10 mouse cellular contexts compared by ENCODE assay signal in genomic region chr11:99206954-99207353, GRCm38 (mm10). TPM values are rescaled to one million over a fixed set of nuclear protein-coding genes. Genes with fewer than 3 reads are reported as not detected.
A peak's percentile ranks its signal among the peaks of the same experiment; 100 is the strongest.
DNase-seq lines count a peak whose midpoint lies in the region; ATAC-seq and TF ChIP-seq lines count a peak whose summit lies in the region.
"Had no signal": no experiment of that assay in that cellular context is flagged by ENCODE, and none has a peak within 500 bp of the region (broad histone marks: within the 10 kb centered on the region; RNA-seq: fewer than 3 reads in every experiment).

No protein-coding gene starts in this region.

- no peak overlapping the region for H3K4me2 ChIP-seq in forebrain, embryonic 15.5 days (replicated peaks)
- H3K4me2 ChIP-seq: embryonic facial prominence, embryonic 12.5 days; lung, embryonic 15.5 days had no signal

- H3K36me3 ChIP-seq in spleen, adult 2 months (ENCODE audit: control insufficient read depth, insufficient read depth, low read length): peaks cover 21% of the 10 kb centered on the region
- peaks cover 33% of the 10 kb centered on the region for H3K36me3 ChIP-seq in forebrain, embryonic 15.5 days

- H3K9ac ChIP-seq in forebrain, embryonic 15.5 days (replicated peaks): no peak overlapping the region
- H3K9ac ChIP-seq: embryonic facial prominence, embryonic 12.5 days; lung, embryonic 15.5 days had no signal

- TF ChIP-seq POLR2A in spleen, adult 2 months (IDR thresholded peaks at IDR 0.05; ENCODE audit: low read depth, low read length): no peak

- intact Hi-C loops in gastrocnemius, adult 2 months (cut with DNase I): loop anchor here (5.0 kb wide), 2 partner anchors 35 to 85 kb away; partner anchors contain the start of gene Krt222

- no peaks in the 10 kb centered on the region for H3K9me3 ChIP-seq in forebrain, embryonic 15.5 days
- H3K9me3 ChIP-seq: embryonic facial prominence, embryonic 12.5 days; lung, embryonic 15.5 days had no signal

- peak; percentile 85 for TF ChIP-seq CTCF in gastrocnemius, adult 2 months (IDR thresholded peaks at IDR 0.05)
- peak; percentile 59; the same call in 1 of the 2 replicates for TF ChIP-seq CTCF in spleen, adult 2 months (IDR thresholded peaks at IDR 0.05; ENCODE audit: extremely low read depth, insufficient read depth, insufficient read length, insufficient replicate concordance)

- no peak overlapping the region for H3K27ac ChIP-seq in gastrocnemius, adult 2 months
- H3K27ac ChIP-seq in spleen, adult 2 months (ENCODE audit: insufficient read depth, low read length): no peak overlapping the region
- H3K27ac ChIP-seq in forebrain, embryonic 15.5 days (replicated peaks): no peak overlapping the region
- H3K27ac ChIP-seq: embryonic facial prominence, embryonic 12.5 days; lung, embryonic 15.5 days had no signal

- peak; percentile 85 for ATAC-seq in erythroblast, adult 5-6 weeks (replicated peaks; ENCODE audit: low FRiP score, poor library complexity, severe bottlenecking)
- ATAC-seq in forebrain, embryonic 15.5 days (replicated peaks): no peak

- peaks cover 6% of the 10 kb centered on the region; the same call in 1 of the 2 replicates for H3K4me1 ChIP-seq in spleen, adult 2 months (ENCODE audit: control insufficient read depth, insufficient read depth, insufficient read length)
- no peaks in the 10 kb centered on the region for H3K4me1 ChIP-seq in forebrain, embryonic 15.5 days
- H3K4me1 ChIP-seq: embryonic facial prominence, embryonic 12.5 days; lung, embryonic 15.5 days had no signal

- H3K27me3 ChIP-seq in spleen, adult 2 months (ENCODE audit: control insufficient read depth, insufficient read depth, low read length): no peaks in the 10 kb centered on the region
- no peaks in the 10 kb centered on the region for H3K27me3 ChIP-seq in forebrain, embryonic 15.5 days
- H3K27me3 ChIP-seq: embryonic facial prominence, embryonic 12.5 days; lung, embryonic 15.5 days had no signal

- WGBS in spleen, adult 2 months: 29% methylated on average over 2 of the region's 2 CpGs
- 46% methylated on average over 2 of the region's 2 CpGs for WGBS in forebrain, embryonic 15.5 days

- no peak overlapping the region for H3K4me3 ChIP-seq in gastrocnemius, adult 2 months
- no peak overlapping the region for H3K4me3 ChIP-seq in spleen, adult 2 months (ENCODE audit: extremely low read depth, insufficient read depth, insufficient read length)
- no peak overlapping the region for H3K4me3 ChIP-seq in forebrain, embryonic 15.5 days
- H3K4me3 ChIP-seq: embryonic facial prominence, embryonic 12.5 days; lung, embryonic 15.5 days had no signal

- peak; percentile 40 for DNase-seq in gastrocnemius, adult 2 months
- no peak for DNase-seq in gastrocnemius, postnatal 25 days
- peak; percentile 42 for DNase-seq in right cerebral cortex, postnatal 4 days
- no peak for DNase-seq in right cerebral cortex, adult 2 months (ENCODE audit: low spot score in 2 of 2)
- DNase-seq in spleen, adult 2 months (ENCODE audit: low read depth in 1 of 2, low spot score in 2 of 2): no peak
- no peak for DNase-seq in right cerebral cortex, postnatal 25 days

RNA-seq across cellular contexts. Expression of gene Smarce1, which starts 23.9 kb away (rescaled TPM):
- total RNA-seq in gastrocnemius, adult 2 months (2021): 10 to 100 TPM; 33.2 to 33.4 TPM
- 10 to 100 TPM; 30.4 to 31.3 TPM for total RNA-seq in gastrocnemius, postnatal 25 days (2021)
- 70.0 and 77.8 TPM in 2 replicates for total RNA-seq in erythroblast, adult 5-6 weeks (2015; ENCODE audit: low replicate concordance)
- total RNA-seq in erythroblast, adult 5-6 weeks (2017; ENCODE audit: low replicate concordance): 133 and 177 TPM in 2 replicates
- polyA plus RNA-seq in spleen, adult 2 months (2012; rRNA removed): 13.4 and 13.6 TPM in 2 replicates
- polyA plus RNA-seq in forebrain, embryonic 15.5 days (2015; fragmentation: Nextera tagmentation; extraction: Ambion mirVana): 366 and 381 TPM in 2 replicates

RNA-seq across cellular contexts. Expression of gene Krt222, which starts 36.9 kb away (rescaled TPM):
- total RNA-seq in gastrocnemius, adult 2 months (2021): 1 to 10 TPM; 2.0 to 6.1 TPM
- total RNA-seq in gastrocnemius, postnatal 25 days (2021): 1 to 10 TPM; 4.9 to 6.4 TPM
- total RNA-seq in erythroblast, adult 5-6 weeks (2015; ENCODE audit: low replicate concordance): not detected in 2 replicates
- 0.28 TPM in 1 of 2 replicates, not detected in the other for total RNA-seq in erythroblast, adult 5-6 weeks (2017; ENCODE audit: low replicate concordance)
- polyA plus RNA-seq in spleen, adult 2 months (2012; rRNA removed): 0.38 and 0.70 TPM in 2 replicates
- polyA plus RNA-seq in forebrain, embryonic 15.5 days (2015; fragmentation: Nextera tagmentation; extraction: Ambion mirVana): 2.3 and 3.3 TPM in 2 replicates

RNA-seq across cellular contexts. Expression of gene Ccr7, which starts 52.1 kb away (rescaled TPM):
- not detected for total RNA-seq in gastrocnemius, adult 2 months (2021)
- total RNA-seq in gastrocnemius, postnatal 25 days (2021): not detected
- total RNA-seq in erythroblast, adult 5-6 weeks (2015; ENCODE audit: low replicate concordance): 1.0 and 2.9 TPM in 2 replicates
- total RNA-seq in erythroblast, adult 5-6 weeks (2017; ENCODE audit: low replicate concordance): 0.60 and 0.98 TPM in 2 replicates
- 135 and 194 TPM in 2 replicates for polyA plus RNA-seq in spleen, adult 2 months (2012; rRNA removed)
- not detected in 2 replicates for polyA plus RNA-seq in forebrain, embryonic 15.5 days (2015; fragmentation: Nextera tagmentation; extraction: Ambion mirVana)

Comparison
In these comparisons a context has a peak if more than half of its experiments do, and no peak if none do; other contexts are left out.
1. DNase-seq: peak in gastrocnemius, adult 2 months (single experiment) and right cerebral cortex, postnatal 4 days (single experiment); none in gastrocnemius, postnatal 25 days (single experiment), right cerebral cortex, adult 2 months (0 of 2), spleen, adult 2 months (0 of 2) and right cerebral cortex, postnatal 25 days (single experiment).